8 mouse cellular contexts compared by ENCODE assay signal in genomic region chr11:107573847-107574246, GRCm38 (mm10). TPM values are rescaled to one million over a fixed set of nuclear protein-coding genes. Genes with fewer than 3 reads are reported as not detected.
A peak's percentile ranks its signal among the peaks of the same experiment; 100 is the strongest.
DNase-seq lines count a peak whose midpoint lies in the region; ATAC-seq and TF ChIP-seq lines count a peak whose summit lies in the region.

No protein-coding gene starts in this region.

- H3K27me3 ChIP-seq in lung, embryonic 16.5 days (ENCODE audit: control insufficient read depth, insufficient read depth, low read depth, low read length) = no peaks in the 10 kb centered on the region
- H3K27me3 ChIP-seq in hindbrain, postnatal 0 days (ENCODE audit: insufficient read depth, low read length) = no peaks in the 10 kb centered on the region

- H3K27ac ChIP-seq in lung, embryonic 16.5 days (ENCODE audit: low read length) = no peak overlapping the region; the same call in 1 of the 2 replicates
- no peak overlapping the region for H3K27ac ChIP-seq in hindbrain, postnatal 0 days

- peak; percentile 44; the same call in 1 of the 2 replicates for ATAC-seq in lung, embryonic 16.5 days (ENCODE audit: low read depth)
- ATAC-seq in hindbrain, postnatal 0 days = no peak
- no peak for ATAC-seq in cerebellum, adult (ENCODE audit: insufficient number of reproducible peaks, low FRiP score, low TSS enrichment)

- H3K4me3 ChIP-seq in lung, embryonic 16.5 days (ENCODE audit: low read length) = no peak overlapping the region
- H3K4me3 ChIP-seq in hindbrain, postnatal 0 days (ENCODE audit: low read length) = no peak overlapping the region

- peaks cover 9% of the 10 kb centered on the region; the same call in 1 of the 2 replicates for H3K36me3 ChIP-seq in lung, embryonic 16.5 days (ENCODE audit: control insufficient read depth, insufficient read depth, low read length)
- peaks cover 16% of the 10 kb centered on the region for H3K36me3 ChIP-seq in hindbrain, postnatal 0 days (ENCODE audit: insufficient read depth, low read length)

- H3K9me3 ChIP-seq in lung, embryonic 16.5 days (ENCODE audit: control insufficient read depth, low read length) = no peaks in the 10 kb centered on the region
- no peaks in the 10 kb centered on the region for H3K9me3 ChIP-seq in hindbrain, postnatal 0 days (ENCODE audit: low read length)

- no peak for TF ChIP-seq CTCF in hindbrain, postnatal 0 days (IDR thresholded peaks at IDR 0.05; ENCODE audit: low read depth)

- DNase-seq in cerebellum, postnatal 10 days = peak; percentile 16 to 17
- DNase-seq in cerebellum, adult 8-10 months = no peak
- DNase-seq in gastrocnemius, postnatal 10 days = peak; percentile 30
- peak; percentile 88 for DNase-seq in kidney, adult 11 months
- no peak for DNase-seq in layer of hippocampus, postnatal 10 days (ENCODE audit: low spot score in 2 of 2)
- no peak for DNase-seq in hindbrain, postnatal 0 days (ENCODE audit: low spot score)

- H3K4me1 ChIP-seq in lung, embryonic 16.5 days (replicated peaks; ENCODE audit: control insufficient read depth, insufficient read depth, low read length) = peaks cover 12% of the 10 kb centered on the region
- no peaks in the 10 kb centered on the region for H3K4me1 ChIP-seq in hindbrain, postnatal 0 days (ENCODE audit: insufficient read depth, low read length)

- no peak overlapping the region for H3K9ac ChIP-seq in lung, embryonic 16.5 days (ENCODE audit: low read length)
- H3K9ac ChIP-seq in hindbrain, postnatal 0 days (replicated peaks; ENCODE audit: low read length) = no peak overlapping the region

- WGBS in lung, embryonic 16.5 days = 43% methylated on average over 6 of the region's 6 CpGs
- WGBS in hindbrain, postnatal 0 days = 53% methylated on average over 6 of the region's 6 CpGs

- no peak overlapping the region for H3K4me2 ChIP-seq in lung, embryonic 16.5 days (ENCODE audit: low read depth, low read length)
- no peak overlapping the region for H3K4me2 ChIP-seq in hindbrain, postnatal 0 days (ENCODE audit: low read depth, low read length)

RNA-seq across cellular contexts. Expression of gene Helz, which starts 26.1 kb away (rescaled TPM):
- total RNA-seq in gastrocnemius, postnatal 10 days (2021) = 10 to 100 TPM; 17.1 to 25.7 TPM
- polyA plus RNA-seq in lung, embryonic 16.5 days (2015; fragmentation: Nextera tagmentation; extraction: Ambion mirVana) = 21.3 and 21.4 TPM in 2 replicates
- 10 to 100 TPM; 34.1 to 37.9 TPM for total RNA-seq in layer of hippocampus, postnatal 10 days (2021)
- 12.8 and 18.3 TPM in 2 replicates for total RNA-seq in hindbrain, postnatal 0 days (2014; rRNA removed)
- 8.4 and 9.3 TPM in 2 replicates for polyA plus RNA-seq in hindbrain, postnatal 0 days (2015; fragmentation: Nextera tagmentation; extraction: Ambion mirVana)

Comparison
In these comparisons a context has a peak if more than half of its experiments do, and no peak if none do; other contexts are left out.
1. DNase-seq: peak in cerebellum, postnatal 10 days (2 of 2), gastrocnemius, postnatal 10 days (single experiment) and kidney, adult 11 months (single experiment); none in cerebellum, adult 8-10 months (single experiment), layer of hippocampus, postnatal 10 days (0 of 2) and hindbrain, postnatal 0 days (single experiment).